Mouse (Mus musculus) hindlimb bud, embryonic 11.5 days (tissue): ENCODE measurements around the gene Reep3.
"Not testable (repeated sequence)": the region's sequence is repeated elsewhere in the genome, so short reads cannot be mapped to it uniquely, and the experiment has no call there.

Source experiments
- DNase-seq: peaks from one replicate; pipeline ENCODE4 v3.0.0-alpha.2; 2012; ENCODE audit warnings: low read depth, low spot score; ENCODE audit errors: extremely low spot score

The Reep3 gene

GRCm38 (mm10) chr10:67096621-67097436 lies at the start of gene Reep3:
Reep3 (minus strand) TSS chr10:67096945.
- DNase-seq = no peak

GRCm38 (mm10) chr10:67145623-67146022 lies 48.9 kb upstream of the Reep3 start:
- no peak for DNase-seq

GRCm38 (mm10) chr10:67144269-67144668 lies 47.5 kb upstream of the Reep3 start:
- DNase-seq = no peak

GRCm38 (mm10) chr10:67143661-67144060 lies 46.9 kb upstream of the Reep3 start:
- DNase-seq = peak; percentile 28

- no peak for DNase-seq
Observed at GRCm38 (mm10) chr10:67137437-67137836, 40.7 kb upstream of the Reep3 start.

GRCm38 (mm10) chr10:67134322-67134721 lies 37.6 kb upstream of the Reep3 start:
- DNase-seq = no peak

- DNase-seq = no peak
Observed at GRCm38 (mm10) chr10:67131709-67132108, 35.0 kb upstream of the Reep3 start.

GRCm38 (mm10) chr10:67129531-67129930 lies 32.8 kb upstream of the Reep3 start:
- DNase-seq = no peak

GRCm38 (mm10) chr10:67126859-67127758 lies 30.4 kb upstream of the Reep3 start:
- no peak for DNase-seq

- peak; percentile 61 for DNase-seq
Observed at GRCm38 (mm10) chr10:67126061-67126858, 29.5 kb upstream of the Reep3 start.

- no peak for DNase-seq
Observed at GRCm38 (mm10) chr10:67124156-67124555, 27.4 kb upstream of the Reep3 start.

- DNase-seq = no peak
Observed at GRCm38 (mm10) chr10:67123756-67124155, 27.0 kb upstream of the Reep3 start.

GRCm38 (mm10) chr10:67120640-67121039 lies 23.9 kb upstream of the Reep3 start:
- no peak for DNase-seq

GRCm38 (mm10) chr10:67120180-67120579 lies 23.4 kb upstream of the Reep3 start:
- no peak for DNase-seq

GRCm38 (mm10) chr10:67119291-67119690 lies 22.5 kb upstream of the Reep3 start:
- DNase-seq = no peak

GRCm38 (mm10) chr10:67116251-67116650 lies 19.5 kb upstream of the Reep3 start:
- no peak for DNase-seq

GRCm38 (mm10) chr10:67115666-67116091 lies 18.9 kb upstream of the Reep3 start:
- DNase-seq = no peak

GRCm38 (mm10) chr10:67115115-67115514 lies 18.4 kb upstream of the Reep3 start:
- no peak for DNase-seq

- DNase-seq = no peak
Observed at GRCm38 (mm10) chr10:67113833-67114232, 17.1 kb upstream of the Reep3 start.

GRCm38 (mm10) chr10:67112967-67113366 lies 16.2 kb upstream of the Reep3 start:
- DNase-seq = not testable (repeated sequence)

GRCm38 (mm10) chr10:67111799-67112177 lies 15.0 kb upstream of the Reep3 start:
- no peak for DNase-seq
